Mouse (Mus musculus) embryonic facial prominence, embryonic 11.5 days (tissue): ENCODE data around the gene Mcm3. TPM values are rescaled to one million over a fixed set of nuclear protein-coding genes. Genes with fewer than 3 reads are reported as not detected.

ENCODE experiments used
- ATAC-seq: fragments of 200-750 bp; cut with Nextera tagmentation; replicated peaks from 2 replicates; pipeline ENCODE4 v1.8.0; 2017; ENCODE audit warnings: low read depth; ENCODE audit not compliant: insufficient number of reproducible peaks, low FRiP score, low TSS enrichment
- DNase-seq: peaks from one replicate; pipeline ENCODE4 v3.0.0-alpha.2; 2015; ENCODE audit warnings: low spot score
- H3K27ac ChIP-seq: fragments of 300-500 bp; sonication (generic); replicated peaks from 2 replicates; pipeline ENCODE4 v1.5.1; 2014; ENCODE audit warnings: mild to moderate bottlenecking, low read depth, low read length, control low read depth
- H3K27me3 ChIP-seq: fragments of 300-500 bp; sonication (generic); 2 replicates; pipeline ENCODE4 v1.6.1; 2014; ENCODE audit warnings: mild to moderate bottlenecking, low read length, moderate library complexity, mixed read lengths; ENCODE audit not compliant: control insufficient read depth, insufficient read depth
- H3K36me3 ChIP-seq: fragments of 300-500 bp; sonication (generic); replicated peaks from 2 replicates; pipeline ENCODE4 v1.6.1; 2014; ENCODE audit warnings: low read depth, mild to moderate bottlenecking, low read length, moderate library complexity, mixed read lengths; ENCODE audit not compliant: control insufficient read depth, insufficient read depth
- H3K4me1 ChIP-seq: fragments of 300-500 bp; sonication (generic); 2 replicates; pipeline ENCODE4 v1.6.1; 2014; ENCODE audit warnings: low read length, mixed read lengths; ENCODE audit not compliant: control insufficient read depth, insufficient read depth
- H3K4me2 ChIP-seq: fragments of 300-500 bp; sonication (generic); 2 replicates; pipeline ENCODE4 v1.6.1; 2014; ENCODE audit warnings: low read depth, mild to moderate bottlenecking, control low read depth, low read length, moderate library complexity
- H3K4me3 ChIP-seq: fragments of 300-500 bp; sonication (generic); 2 replicates; pipeline ENCODE4 v1.5.1; 2014; ENCODE audit warnings: low read depth, low read length, control low read depth
- H3K9ac ChIP-seq: fragments of 300-500 bp; sonication (generic); replicated peaks from 2 replicates; pipeline ENCODE4 v1.6.1; 2014; ENCODE audit warnings: mild to moderate bottlenecking, control low read depth, low read length
- H3K9me3 ChIP-seq: fragments of 300-500 bp; sonication (generic); replicated peaks from 2 replicates; pipeline ENCODE4 v1.6.1; 2016; ENCODE audit warnings: mild to moderate bottlenecking, low read length, inconsistent platforms, mixed read lengths; ENCODE audit not compliant: control insufficient read depth
- WGBS: fragments of 180-500 bp; shearing (Covaris S2); extraction: QIAGEN DNeasy Blood & Tissue Kit; methylation state at CpG from one replicate; pipeline ENCODE4 v1.1.7; 2014; 5-methylcytosine and 5-hydroxymethylcytosine counted together
- polyA plus RNA-seq: library from polyadenylated mRNA; unstranded; fragments of >200 nt; fragmentation: Nextera tagmentation; extraction: Ambion mirVana; gene quantifications from 2 replicates; pipeline ENCODE4 v1.2.1, GENCODE M21; 2014

Mcm3 gene
- polyA plus RNA-seq, 1 experiment from 2014 or later: 219 TPM

- Histone ChIP-seq H3K36me3 (no peaks in the 10 kb centered on the region), H3K27ac (no peak overlapping the region), H3K9me3 (no peaks in the 10 kb centered on the region), H3K27me3 (no peaks in the 10 kb centered on the region), H3K4me1 (no peaks in the 10 kb centered on the region), H3K9ac (no peak overlapping the region), H3K4me2 (no peak overlapping the region), H3K4me3 (no peak overlapping the region)
- DNase-seq (no peak), ATAC-seq (no peak)
- WGBS: 77% methylated on average over 3 of the region's 3 CpGs
Measured at GRCm38 (mm10) chr1:20839911-20840310, 19.8 kb upstream of the Mcm3 start.

GRCm38 (mm10) chr1:20836551-20837125 is 16.5 kb upstream of the Mcm3 start:
- Histone ChIP-seq H3K36me3 (no peaks in the 10 kb centered on the region), H3K27me3 (no peaks in the 10 kb centered on the region), H3K4me1 (no peaks in the 10 kb centered on the region), H3K9me3 (no peaks in the 10 kb centered on the region), H3K27ac (no peak overlapping the region), H3K4me3 (no peak overlapping the region), H3K4me2 (no peak overlapping the region), H3K9ac (no peak overlapping the region)
- no peak for ATAC-seq
- 86% methylated on average over 3 of the region's 3 CpGs for WGBS
- DNase-seq: no peak

GRCm38 (mm10) chr1:20833141-20833511 is 13.0 kb upstream of the Mcm3 start:
- Histone ChIP-seq H3K27me3 (no peaks in the 10 kb centered on the region), H3K9me3 (no peaks in the 10 kb centered on the region), H3K4me1 (no peaks in the 10 kb centered on the region), H3K27ac (no peak overlapping the region), H3K4me3 (no peak overlapping the region), H3K36me3 (no peaks in the 10 kb centered on the region), H3K4me2 (no peak overlapping the region), H3K9ac (no peak overlapping the region)
- WGBS: 76% methylated on average over 3 of the region's 4 CpGs
- ATAC-seq (no peak), DNase-seq (no peak)

GRCm38 (mm10) chr1:20832473-20833140 is 12.5 kb upstream of the Mcm3 start:
- no peak for DNase-seq
- H3K4me2 ChIP-seq: no peak overlapping the region
- H3K27me3 ChIP-seq: no peaks in the 10 kb centered on the region
- no peak overlapping the region for H3K4me3 ChIP-seq
- no peaks in the 10 kb centered on the region for H3K4me1 ChIP-seq
- ATAC-seq: no peak
- H3K27ac ChIP-seq: no peak overlapping the region
- H3K9me3 ChIP-seq: no peaks in the 10 kb centered on the region
- H3K9ac ChIP-seq: no peak overlapping the region
- no peaks in the 10 kb centered on the region for H3K36me3 ChIP-seq
- 74% methylated on average over 5 of the region's 5 CpGs for WGBS

- no peak overlapping the region for H3K4me2 ChIP-seq
- no peaks in the 10 kb centered on the region for H3K36me3 ChIP-seq
- no peaks in the 10 kb centered on the region for H3K9me3 ChIP-seq
- H3K4me1 ChIP-seq: no peaks in the 10 kb centered on the region
- H3K27ac ChIP-seq: no peak overlapping the region
- no peak overlapping the region for H3K9ac ChIP-seq
- no peaks in the 10 kb centered on the region for H3K27me3 ChIP-seq
- ATAC-seq: no peak
- no peak for DNase-seq
- H3K4me3 ChIP-seq: no peak overlapping the region
- WGBS: 89% methylated on average over 1 of the region's 1 CpGs
Measured at GRCm38 (mm10) chr1:20830546-20830945, 10.4 kb upstream of the Mcm3 start.

DNA sequence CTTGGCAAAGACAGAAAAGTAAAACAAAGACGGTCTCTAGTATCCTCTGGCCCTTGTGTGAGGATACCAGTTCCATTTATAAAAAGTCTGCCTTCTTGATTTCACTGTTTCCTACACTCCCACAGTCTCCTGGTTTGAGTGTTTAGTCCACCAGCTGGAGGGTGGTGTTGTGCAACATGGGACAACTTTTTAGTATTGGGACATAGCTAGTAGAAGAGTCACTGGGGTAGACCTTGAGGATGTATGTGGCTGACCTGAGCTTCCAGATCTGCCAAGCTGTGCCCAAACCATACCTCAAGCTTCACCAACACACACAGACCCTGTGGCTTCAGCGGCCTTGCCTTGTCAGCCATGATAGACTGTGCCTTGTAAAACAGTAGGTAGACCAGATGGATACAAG is 7.9 kb upstream of the Mcm3 start:
- Histone ChIP-seq H3K9me3 (no peaks in the 10 kb centered on the region), H3K4me1 (no peaks in the 10 kb centered on the region), H3K9ac (no peak overlapping the region), H3K4me3 (no peak overlapping the region), H3K36me3 (no peaks in the 10 kb centered on the region), H3K4me2 (no peak overlapping the region), H3K27me3 (no peaks in the 10 kb centered on the region), H3K27ac (no peak overlapping the region)
- DNase-seq: no peak
- no peak for ATAC-seq
- WGBS: 91% methylated on average over 2 of the region's 2 CpGs

- H3K36me3 ChIP-seq: no peaks in the 10 kb centered on the region
- DNase-seq (no peak), ATAC-seq (no peak)
- H3K27me3 ChIP-seq: no peaks in the 10 kb centered on the region
- no peak overlapping the region for H3K4me3 ChIP-seq
- no peak overlapping the region for H3K27ac ChIP-seq
- no peak overlapping the region for H3K4me2 ChIP-seq
- no peaks in the 10 kb centered on the region for H3K9me3 ChIP-seq
- no peaks in the 10 kb centered on the region for H3K4me1 ChIP-seq
- H3K9ac ChIP-seq: no peak overlapping the region
Measured at GRCm38 (mm10) chr1:20825036-20825435, 4.9 kb upstream of the Mcm3 start.

- DNase-seq (no peak), ATAC-seq (no peak)
- no peaks in the 10 kb centered on the region for H3K4me1 ChIP-seq
- H3K36me3 ChIP-seq: no peaks in the 10 kb centered on the region
- H3K9ac ChIP-seq: no peak overlapping the region
- H3K4me2 ChIP-seq: no peak overlapping the region
- no peak overlapping the region for H3K27ac ChIP-seq
- WGBS: 66% methylated on average over 2 of the region's 2 CpGs
- H3K9me3 ChIP-seq: no peaks in the 10 kb centered on the region
- no peaks in the 10 kb centered on the region for H3K27me3 ChIP-seq
- H3K4me3 ChIP-seq: no peak overlapping the region
Measured at GRCm38 (mm10) chr1:20823906-20824305, 3.8 kb upstream of the Mcm3 start.
